Mouse (Mus musculus): ENCODE measurements around the gene E030030I06Rik.
"Not testable (repeated sequence)": the region's sequence is repeated elsewhere in the genome, so short reads cannot be mapped to it uniquely, and the experiment has no call there.

DNA sequence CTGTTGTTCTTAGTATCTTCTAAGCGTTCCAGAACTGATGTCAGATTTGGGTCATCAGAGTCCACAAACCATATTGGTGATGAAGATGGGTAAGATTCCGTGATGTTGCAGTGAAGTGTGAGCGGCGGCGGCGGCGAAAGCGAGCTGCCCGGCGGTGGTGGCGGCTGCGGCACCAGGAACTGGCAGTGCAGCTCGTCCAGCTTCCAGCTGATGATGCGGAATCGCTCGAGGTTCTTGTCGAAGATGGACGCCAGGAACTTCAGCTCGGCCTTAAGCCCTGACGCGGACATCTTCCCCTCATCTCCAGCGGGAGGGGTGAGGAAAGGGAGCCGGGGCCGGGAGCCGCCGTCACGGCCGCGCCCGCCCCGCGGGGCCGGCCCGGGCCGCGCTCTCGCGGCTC lies 5.1 kb upstream of the E030030I06Rik start:
- not testable (repeated sequence) for TF ChIP-seq CTCF (IDR thresholded peaks at IDR 0.05; ENCODE audit: extremely low read depth, insufficient read depth, insufficient read length, insufficient replicate concordance); POLR2A (IDR thresholded peaks at IDR 0.05; ENCODE audit: low read depth, low read length)

All from spleen, adult 2 months (tissue).